Mouse (Mus musculus): Measurements from ENCODE around the gene Ctsa. TPM values are rescaled to one million over a fixed set of nuclear protein-coding genes. Genes with fewer than 3 reads are reported as not detected.
"Not testable (repeated sequence)": the region's sequence is repeated elsewhere in the genome, so short reads cannot be mapped to it uniquely, and the experiment has no call there.

The Ctsa gene
- polyA plus RNA-seq, 1 experiment from 2014 or later = 99.9 TPM

GRCm38 (mm10) chr2:164792400-164793190 is 40.1 kb upstream of the Ctsa start:
- H3K4me1 ChIP-seq = peaks cover 10% of the 10 kb centered on the region
- peaks cover 56% of the 10 kb centered on the region for H3K36me3 ChIP-seq
- no peak for ATAC-seq (ENCODE audit: low FRiP score)
- H3K9me3 ChIP-seq (replicated peaks) = no peaks in the 10 kb centered on the region
- H3K27me3 ChIP-seq (replicated peaks) = no peaks in the 10 kb centered on the region
- H3K9ac ChIP-seq (replicated peaks) = no peak overlapping the region
- H3K4me2 ChIP-seq = no peak overlapping the region
- 93% methylated on average over 12 of the region's 12 CpGs for WGBS
- H3K27ac ChIP-seq (replicated peaks) = no peak overlapping the region
- no peak overlapping the region for H3K4me3 ChIP-seq (replicated peaks)

- Histone ChIP-seq H3K9me3 (replicated peaks) (no peaks in the 10 kb centered on the region), H3K27me3 (replicated peaks) (no peaks in the 10 kb centered on the region), H3K27ac (replicated peaks) (no peak overlapping the region), H3K36me3 (peaks cover 61% of the 10 kb centered on the region), H3K4me1 (peaks cover 5% of the 10 kb centered on the region), H3K4me3 (replicated peaks) (no peak overlapping the region), H3K4me2 (no peak overlapping the region), H3K9ac (replicated peaks) (no peak overlapping the region)
- 83% methylated on average over 3 of the region's 3 CpGs for WGBS
- no peak for ATAC-seq (ENCODE audit: low FRiP score)
Observed at GRCm38 (mm10) chr2:164793236-164793635, 39.4 kb upstream of the Ctsa start.

GRCm38 (mm10) chr2:164793772-164794171 is 38.9 kb upstream of the Ctsa start:
- Histone ChIP-seq H3K27me3 (replicated peaks) (no peaks in the 10 kb centered on the region), H3K4me3 (replicated peaks) (no peak overlapping the region), H3K9ac (replicated peaks) (no peak overlapping the region), H3K27ac (replicated peaks) (no peak overlapping the region), H3K36me3 (peaks cover 62% of the 10 kb centered on the region), H3K4me2 (no peak overlapping the region), H3K9me3 (replicated peaks) (no peaks in the 10 kb centered on the region), H3K4me1 (no peaks in the 10 kb centered on the region; the same call in 1 of the 2 replicates)
- 94% methylated on average over 2 of the region's 2 CpGs for WGBS
- no peak for ATAC-seq (ENCODE audit: low FRiP score)

- ATAC-seq (ENCODE audit: low FRiP score) = no peak
- WGBS = 32% methylated on average over 5 of the region's 5 CpGs
Observed at GRCm38 (mm10) chr2:164794293-164794692, 38.4 kb upstream of the Ctsa start.

GRCm38 (mm10) chr2:164795868-164796267 is 36.8 kb upstream of the Ctsa start:
- 80% methylated on average over 4 of the region's 4 CpGs for WGBS
- H3K27me3 ChIP-seq (replicated peaks) = no peaks in the 10 kb centered on the region
- H3K4me2 ChIP-seq = no peak overlapping the region
- H3K36me3 ChIP-seq = peaks cover 61% of the 10 kb centered on the region
- no peaks in the 10 kb centered on the region for H3K9me3 ChIP-seq (replicated peaks)
- H3K4me1 ChIP-seq = no peaks in the 10 kb centered on the region
- H3K4me3 ChIP-seq (replicated peaks) = no peak overlapping the region
- no peak for ATAC-seq (ENCODE audit: low FRiP score)
- no peak overlapping the region for H3K27ac ChIP-seq (replicated peaks)
- H3K9ac ChIP-seq (replicated peaks) = no peak overlapping the region

More at GRCm38 (mm10) chr2:164794293-164794692, 38.4 kb upstream of the Ctsa start:
- Histone ChIP-seq H3K4me3 (replicated peaks) (no peak overlapping the region), H3K27me3 (replicated peaks) (no peaks in the 10 kb centered on the region), H3K27ac (replicated peaks) (no peak overlapping the region), H3K4me1 (no peaks in the 10 kb centered on the region), H3K9ac (replicated peaks) (no peak overlapping the region), H3K4me2 (no peak overlapping the region), H3K36me3 (peaks cover 58% of the 10 kb centered on the region), H3K9me3 (replicated peaks) (no peaks in the 10 kb centered on the region)

GRCm38 (mm10) chr2:164798554-164798953 is 34.1 kb upstream of the Ctsa start:
- H3K36me3 ChIP-seq = peaks cover 44% of the 10 kb centered on the region
- ATAC-seq (ENCODE audit: low FRiP score) = not testable (repeated sequence)

GRCm38 (mm10) chr2:164800252-164801004 is 32.2 kb upstream of the Ctsa start:
- no peak overlapping the region for H3K4me2 ChIP-seq
- ATAC-seq (ENCODE audit: low FRiP score) = no peak
- no peaks in the 10 kb centered on the region for H3K9me3 ChIP-seq (replicated peaks)
- H3K27me3 ChIP-seq (replicated peaks) = no peaks in the 10 kb centered on the region
- H3K4me1 ChIP-seq = peaks cover 23% of the 10 kb centered on the region
- 95% methylated on average over 13 of the region's 13 CpGs for WGBS
- peaks cover 38% of the 10 kb centered on the region for H3K36me3 ChIP-seq
- H3K4me3 ChIP-seq (replicated peaks) = no peak overlapping the region
- no peak overlapping the region for H3K9ac ChIP-seq (replicated peaks)
- no peak overlapping the region for H3K27ac ChIP-seq (replicated peaks)

More at GRCm38 (mm10) chr2:164798554-164798953, 34.1 kb upstream of the Ctsa start:
- peaks cover 16% of the 10 kb centered on the region for H3K4me1 ChIP-seq
- WGBS = 84% methylated on average over 6 of the region's 6 CpGs
- H3K9me3 ChIP-seq (replicated peaks); H3K27ac ChIP-seq (replicated peaks); H3K4me2 ChIP-seq; H3K9ac ChIP-seq (replicated peaks); H3K4me3 ChIP-seq (replicated peaks); H3K27me3 ChIP-seq (replicated peaks): not testable (repeated sequence)

- Histone ChIP-seq H3K9me3 (replicated peaks) (no peaks in the 10 kb centered on the region), H3K9ac (replicated peaks) (peak overlapping the region; percentile 76; the same call in 1 of the 2 replicates), H3K4me1 (peaks cover 47% of the 10 kb centered on the region), H3K27ac (replicated peaks) (no peak overlapping the region), H3K4me2 (peak overlapping the region; percentile 67), H3K36me3 (peaks cover 13% of the 10 kb centered on the region; the same call in 1 of the 2 replicates), H3K27me3 (replicated peaks) (no peaks in the 10 kb centered on the region), H3K4me3 (replicated peaks) (peak overlapping the region; percentile 96)
- ATAC-seq (ENCODE audit: low FRiP score) = no peak
- WGBS = 95% methylated on average over 16 of the region's 16 CpGs
Observed at GRCm38 (mm10) chr2:164803201-164803920, 29.3 kb upstream of the Ctsa start.

GRCm38 (mm10) chr2:164803921-164804313 is 28.8 kb upstream of the Ctsa start:
- Histone ChIP-seq H3K4me2 (peak overlapping the region; percentile 67), H3K9ac (replicated peaks) (peak overlapping the region; percentile 76), H3K36me3 (peaks cover 16% of the 10 kb centered on the region), H3K4me1 (peaks cover 47% of the 10 kb centered on the region), H3K4me3 (replicated peaks) (peak overlapping the region; percentile 96), H3K27me3 (replicated peaks) (no peaks in the 10 kb centered on the region), H3K9me3 (replicated peaks) (no peaks in the 10 kb centered on the region), H3K27ac (replicated peaks) (peak overlapping the region; percentile 89; the same call in 1 of the 2 replicates)
- no peak for ATAC-seq (ENCODE audit: low FRiP score)
- 63% methylated on average over 1 of the region's 1 CpGs for WGBS

GRCm38 (mm10) chr2:164804533-164805331 is 27.9 kb upstream of the Ctsa start, which contains the start of the genes Acot8 and Zswim3:
Acot8 (minus strand) TSS chr2:164804882.
Zswim3 (plus strand) TSS chr2:164805098.
- H3K4me3 ChIP-seq (replicated peaks) = peak within 1 kb of the TSS; percentile 96
- H3K4me1 ChIP-seq = peaks cover 47% of the 10 kb centered on the region
- no peaks in the 10 kb centered on the region for H3K27me3 ChIP-seq (replicated peaks)
- H3K9me3 ChIP-seq (replicated peaks) = no peaks in the 10 kb centered on the region
- H3K27ac ChIP-seq (replicated peaks) = peak within 1 kb of the TSS; percentile 91
- ATAC-seq (ENCODE audit: low FRiP score) = peak; percentile 97
- H3K36me3 ChIP-seq = peaks cover 17% of the 10 kb centered on the region
- H3K9ac ChIP-seq (replicated peaks) = peak within 1 kb of the TSS; percentile 86
- under 1% methylated on average over 47 of the region's 47 CpGs for WGBS
- peak within 1 kb of the TSS; percentile 82 for H3K4me2 ChIP-seq

All from neural tube, embryonic 15.5 days (tissue).